Mouse (Mus musculus) cerebellum, adult 9-10 months (tissue): ENCODE data around the gene Mapk9.

Source experiments
- DNase-seq: peaks from one replicate; pipeline ENCODE4 v3.0.0; 2022

Mapk9 gene

GRCm38 (mm10) chr11:49900043-49900442 is 53.5 kb downstream of the Mapk9 start:
- no peak for DNase-seq

GRCm38 (mm10) chr11:49900962-49901658 is 54.6 kb downstream of the Mapk9 start:
- no peak for DNase-seq

GRCm38 (mm10) chr11:49901659-49902458 is 55.3 kb downstream of the Mapk9 start, which contains the start of gene Rasgef1c:
TSS of gene Rasgef1c (plus strand) at chr11:49901835.
- DNase-seq: peak; percentile 82

- DNase-seq: peak; percentile 83
Observed at GRCm38 (mm10) chr11:49903333-49903732, 56.8 kb downstream of the Mapk9 start.

- no peak for DNase-seq
Observed at GRCm38 (mm10) chr11:49918521-49919180, 72.1 kb downstream of the Mapk9 start.

- no peak for DNase-seq
Observed at GRCm38 (mm10) chr11:49919304-49919703, 72.8 kb downstream of the Mapk9 start.

- DNase-seq: no peak
Observed at GRCm38 (mm10) chr11:49923539-49923938, 77.0 kb downstream of the Mapk9 start.

GRCm38 (mm10) chr11:49926183-49926582 is 79.6 kb downstream of the Mapk9 start:
- DNase-seq: no peak

GRCm38 (mm10) chr11:49927169-49927568 is 80.6 kb downstream of the Mapk9 start:
- no peak for DNase-seq

GRCm38 (mm10) chr11:49927670-49928069 is 81.1 kb downstream of the Mapk9 start:
- no peak for DNase-seq

- DNase-seq: no peak
Observed at GRCm38 (mm10) chr11:49931037-49931625, 84.6 kb downstream of the Mapk9 start.

- no peak for DNase-seq
Observed at GRCm38 (mm10) chr11:49931853-49932252, 85.3 kb downstream of the Mapk9 start.

GRCm38 (mm10) chr11:49933811-49934210 is 87.3 kb downstream of the Mapk9 start:
- DNase-seq: no peak

GRCm38 (mm10) chr11:49934322-49934721 is 87.8 kb downstream of the Mapk9 start:
- DNase-seq: peak; percentile 54
